Comparison of ENCODE assay signal across 8 mouse cellular contexts in the genomic region with DNA sequence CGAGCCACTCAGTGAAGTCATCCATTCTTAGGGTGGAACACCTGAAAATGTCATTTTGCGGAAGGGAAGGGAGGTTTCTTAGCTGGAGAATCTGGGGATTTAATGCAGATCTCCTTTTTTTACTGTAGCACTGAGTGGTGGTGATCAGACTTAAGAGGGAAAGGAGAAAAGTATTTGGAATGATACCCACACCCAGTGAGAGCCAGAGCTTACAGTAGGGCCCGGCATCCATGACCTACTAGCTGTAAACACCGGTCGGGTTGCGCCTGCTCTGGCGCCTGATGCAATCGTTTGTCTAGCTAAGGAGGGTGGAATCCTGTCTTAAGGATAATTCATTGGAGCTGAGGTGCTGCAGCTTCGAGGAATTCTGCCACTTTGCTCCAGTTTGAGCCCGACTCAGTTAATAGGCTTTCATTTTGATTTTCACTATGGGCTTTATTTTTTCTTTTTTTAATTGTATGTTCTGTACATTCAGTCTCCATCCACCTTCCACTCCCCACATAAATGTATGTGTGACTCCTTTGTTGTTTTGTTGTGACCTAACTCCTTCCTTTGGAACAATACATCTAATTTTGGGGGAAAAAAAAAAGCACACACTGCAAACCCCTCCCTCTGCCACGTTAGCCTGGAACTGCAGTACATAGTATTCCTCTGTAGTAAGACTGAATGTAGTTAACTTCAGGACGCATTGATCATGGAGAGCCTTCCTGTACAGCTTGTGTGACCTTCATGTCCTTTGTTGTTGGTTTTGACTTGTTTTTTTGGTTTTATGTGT. TPM values are rescaled to one million over a fixed set of nuclear protein-coding genes. Genes with fewer than 3 reads are reported as not detected.
DNase-seq lines count a peak whose midpoint lies in the region; ATAC-seq and TF ChIP-seq lines count a peak whose summit lies in the region.

No protein-coding gene starts in this region.

- peaks cover 4% of the 10 kb centered on the region; the same call in 1 of the 2 replicates for H3K9me3 ChIP-seq in E14TG2a.4 (ENCODE audit: low read length)
- no peaks in the 10 kb centered on the region for H3K9me3 ChIP-seq in hindbrain, embryonic 11.5 days (ENCODE audit: control insufficient read depth, low read length)
- no peaks in the 10 kb centered on the region for H3K9me3 ChIP-seq in lung, postnatal 0 days (ENCODE audit: low read length)

- H3K27me3 ChIP-seq in heart, adult 2 months (ENCODE audit: control insufficient read depth, insufficient read depth, low read length), result no peaks in the 10 kb centered on the region
- no peaks in the 10 kb centered on the region for H3K27me3 ChIP-seq in E14TG2a.4 (ENCODE audit: insufficient read depth, low read length)
- no peaks in the 10 kb centered on the region for H3K27me3 ChIP-seq in hindbrain, embryonic 11.5 days (ENCODE audit: control insufficient read depth, insufficient read depth, low read length)
- H3K27me3 ChIP-seq in lung, postnatal 0 days (replicated peaks; ENCODE audit: insufficient read depth, low read length), result no peaks in the 10 kb centered on the region

- ATAC-seq in hindbrain, embryonic 11.5 days (ENCODE audit: low FRiP score), result no peak
- peak; percentile 31; the same call in 1 of the 2 replicates for ATAC-seq in lung, postnatal 0 days

- H3K9ac ChIP-seq in heart, adult 2 months (ENCODE audit: low read depth, low read length), result peak overlapping the region; percentile 91
- H3K9ac ChIP-seq in hindbrain, embryonic 11.5 days (ENCODE audit: low read depth, low read length), result peak overlapping the region; percentile 92
- peak overlapping the region; percentile 75 for H3K9ac ChIP-seq in lung, postnatal 0 days (replicated peaks; ENCODE audit: low read depth)

- no peak for TF ChIP-seq CTCF in heart, adult 2 months (IDR thresholded peaks at IDR 0.05)
- no peak for TF ChIP-seq CTCF in E14TG2a.4 (conservative IDR thresholded peaks at IDR 0.05; ENCODE audit: low read length)
- 0 out of 2 replicates have a peak, but pooled peaks have one; percentile 3 for TF ChIP-seq CTCF in lung, postnatal 0 days (IDR thresholded peaks at IDR 0.05)

- no peak for TF ChIP-seq EP300 in heart, adult 2 months (IDR thresholded peaks at IDR 0.05; ENCODE audit: insufficient read depth, low read depth, low read length)
- no peak for TF ChIP-seq EP300 in lung, postnatal 0 days (IDR thresholded peaks at IDR 0.05)

- 4% methylated on average over 12 of the region's 12 CpGs for WGBS in heart, adult 2 months
- WGBS in hindbrain, embryonic 11.5 days, result 5% methylated on average over 12 of the region's 12 CpGs
- 2% methylated on average over 12 of the region's 12 CpGs for WGBS in lung, postnatal 0 days

- peak overlapping the region; percentile 75 for H3K4me3 ChIP-seq in heart, adult 2 months
- H3K4me3 ChIP-seq in E14TG2a.4 (replicated peaks; ENCODE audit: low read length), result peak overlapping the region; percentile 95
- peak overlapping the region; percentile 96 for H3K4me3 ChIP-seq in hindbrain, embryonic 11.5 days (ENCODE audit: low read depth, low read length)
- H3K4me3 ChIP-seq in lung, postnatal 0 days (ENCODE audit: low read depth, low read length), result peak overlapping the region; percentile 93

- peak overlapping the region; percentile 94 for H3K27ac ChIP-seq in heart, adult 2 months
- peak overlapping the region; percentile 95 for H3K27ac ChIP-seq in hindbrain, embryonic 11.5 days (ENCODE audit: low read depth, low read length)
- peak overlapping the region; percentile 86 for H3K27ac ChIP-seq in lung, postnatal 0 days (ENCODE audit: low read length)

- peaks cover 5% of the 10 kb centered on the region for H3K4me1 ChIP-seq in heart, adult 2 months (ENCODE audit: control insufficient read depth, insufficient read depth, low read length)
- peaks cover 52% of the 10 kb centered on the region for H3K4me1 ChIP-seq in E14TG2a.4 (replicated peaks; ENCODE audit: low read depth, low read length)
- no peaks in the 10 kb centered on the region for H3K4me1 ChIP-seq in hindbrain, embryonic 11.5 days (replicated peaks; ENCODE audit: control insufficient read depth, insufficient read depth, low read length)
- peaks cover 5% of the 10 kb centered on the region; the same call in 1 of the 2 replicates for H3K4me1 ChIP-seq in lung, postnatal 0 days (ENCODE audit: insufficient read depth, low read depth, low read length)

- peaks cover 4% of the 10 kb centered on the region for H3K79me2 ChIP-seq in heart, adult 2 months (replicated peaks; ENCODE audit: control insufficient read depth, insufficient read depth, low read length)

- no peak for DNase-seq in heart, adult 2 months
- no peak for DNase-seq in heart, adult 9 months (ENCODE audit: low spot score in 2 of 2)
- peak; percentile 26 to 32 for DNase-seq in cerebellum, postnatal 36 days
- no peak for DNase-seq in hindbrain, embryonic 11.5 days (ENCODE audit: low spot score)
- peak; percentile 43 for DNase-seq in lung, postnatal 0 days (ENCODE audit: low spot score)
- peak; percentile 8 to 20 for DNase-seq in spleen, postnatal 14 days (ENCODE audit: low spot score in 2 of 2)
- no peak for DNase-seq in right cerebral cortex, postnatal 4 days

- intact Hi-C loops in heart, adult 2 months (cut with DNase I), result no loop called here

- peak overlapping the region; percentile 60 for H3K4me2 ChIP-seq in hindbrain, embryonic 11.5 days (replicated peaks; ENCODE audit: low read depth, low read length)
- H3K4me2 ChIP-seq in lung, postnatal 0 days (replicated peaks; ENCODE audit: low read depth, low read length), result peak overlapping the region; percentile 83

- TF ChIP-seq POLR2A in heart, adult 2 months (IDR thresholded peaks at IDR 0.05; ENCODE audit: insufficient read depth, low read depth, low read length), result no peak

- H3K36me3 ChIP-seq in heart, adult 2 months (ENCODE audit: control insufficient read depth, insufficient read depth, low read length), result no peaks in the 10 kb centered on the region
- peaks cover 16% of the 10 kb centered on the region for H3K36me3 ChIP-seq in E14TG2a.4 (ENCODE audit: insufficient read depth, low read length)
- H3K36me3 ChIP-seq in hindbrain, embryonic 11.5 days (ENCODE audit: control insufficient read depth, insufficient read depth, low read length), result no peaks in the 10 kb centered on the region
- H3K36me3 ChIP-seq in lung, postnatal 0 days (ENCODE audit: insufficient read depth, low read length), result no peaks in the 10 kb centered on the region

RNA-seq across cellular contexts. Expression of gene Gars, which starts 1.1 kb away (rescaled TPM):
- total RNA-seq in heart, adult 2 months (2021), result 10 to 100 TPM; 55.1 to 60.4 TPM
- 26.7 and 44.5 TPM in 2 replicates for polyA plus RNA-seq in heart, adult 2 months (2012; rRNA removed)
- 214 and 230 TPM in 2 replicates for polyA plus RNA-seq in hindbrain, embryonic 11.5 days (2014; fragmentation: Nextera tagmentation; extraction: Ambion mirVana)
- 70.9 and 76.0 TPM in 2 replicates for polyA plus RNA-seq in lung, postnatal 0 days (2015; fragmentation: Nextera tagmentation; extraction: Ambion mirVana)

RNA-seq across cellular contexts. Expression of gene Ggct, which starts 46.1 kb away (rescaled TPM):
- 10 to 100 TPM; 26.5 to 29.1 TPM for total RNA-seq in heart, adult 2 months (2021)
- 6.8 and 7.8 TPM in 2 replicates for polyA plus RNA-seq in heart, adult 2 months (2012; rRNA removed)
- 18.2 and 18.9 TPM in 2 replicates for polyA plus RNA-seq in hindbrain, embryonic 11.5 days (2014; fragmentation: Nextera tagmentation; extraction: Ambion mirVana)
- polyA plus RNA-seq in lung, postnatal 0 days (2015; fragmentation: Nextera tagmentation; extraction: Ambion mirVana), result 6.9 and 8.7 TPM in 2 replicates

Comparison
In these comparisons a context has a peak if more than half of its experiments do, and no peak if none do; other contexts are left out.
1. DNase-seq: peak in cerebellum, postnatal 36 days (2 of 2), lung, postnatal 0 days (single experiment) and spleen, postnatal 14 days (2 of 2); none in heart, adult 2 months (0 of 2), heart, adult 9 months (0 of 2), hindbrain, embryonic 11.5 days (single experiment) and right cerebral cortex, postnatal 4 days (single experiment).
2. Peak in every context shown above with its lines, with median percentiles within 50 percentile points of each other: H3K27ac ChIP-seq, H3K4me3 ChIP-seq and H3K9ac ChIP-seq.